Mouse (Mus musculus) WW6 (cell line): ENCODE data around the gene Slc20a1.

ENCODE experiments used
- DNase-seq: peaks from one replicate; pipeline ENCODE4 v3.0.0-alpha.2; 2013; ENCODE audit warnings: low read depth, low spot score

Gene Slc20a1

GRCm38 (mm10) chr2:129226296-129226851, 27.8 kb downstream of the Slc20a1 start:
- DNase-seq, result no peak

- DNase-seq, result no peak
Observed at GRCm38 (mm10) chr2:129227011-129227529, 28.5 kb downstream of the Slc20a1 start.

- DNase-seq, result no peak
Observed at GRCm38 (mm10) chr2:129227709-129228108, 29.1 kb downstream of the Slc20a1 start.

GRCm38 (mm10) chr2:129228571-129228970, 30.0 kb downstream of the Slc20a1 start:
- no peak for DNase-seq

- no peak for DNase-seq
Observed at GRCm38 (mm10) chr2:129229316-129229715, 30.8 kb downstream of the Slc20a1 start.

GRCm38 (mm10) chr2:129232023-129232422, 33.5 kb downstream of the Slc20a1 start:
- no peak for DNase-seq

- no peak for DNase-seq
Observed at GRCm38 (mm10) chr2:129232484-129232883, 33.9 kb downstream of the Slc20a1 start.

- no peak for DNase-seq
Observed at GRCm38 (mm10) chr2:129233218-129233617, 34.7 kb downstream of the Slc20a1 start.

- no peak for DNase-seq
Observed at GRCm38 (mm10) chr2:129233803-129234477, 35.4 kb downstream of the Slc20a1 start.

- DNase-seq, result no peak
Observed at GRCm38 (mm10) chr2:129234731-129235130, 36.2 kb downstream of the Slc20a1 start.

- no peak for DNase-seq
Observed at GRCm38 (mm10) chr2:129236526-129236925, 38.0 kb downstream of the Slc20a1 start.

GRCm38 (mm10) chr2:129240726-129241432, 42.3 kb downstream of the Slc20a1 start:
- no peak for DNase-seq

- no peak for DNase-seq
Observed at GRCm38 (mm10) chr2:129241845-129242833, 43.6 kb downstream of the Slc20a1 start.

GRCm38 (mm10) chr2:129243005-129243404, 44.4 kb downstream of the Slc20a1 start:
- DNase-seq, result no peak

GRCm38 (mm10) chr2:129243786-129244185, 45.2 kb downstream of the Slc20a1 start:
- no peak for DNase-seq

- DNase-seq, result no peak
Observed at GRCm38 (mm10) chr2:129244446-129245120, 46.0 kb downstream of the Slc20a1 start.

GRCm38 (mm10) chr2:129245618-129246017, 47.1 kb downstream of the Slc20a1 start:
- DNase-seq, result peak; percentile 78

GRCm38 (mm10) chr2:129246436-129246835, 47.9 kb downstream of the Slc20a1 start:
- no peak for DNase-seq

- no peak for DNase-seq
Observed at GRCm38 (mm10) chr2:129246924-129247323, 48.4 kb downstream of the Slc20a1 start.

GRCm38 (mm10) chr2:129247707-129248121, 49.1 kb downstream of the Slc20a1 start:
- DNase-seq, result no peak

- DNase-seq, result no peak
Observed at GRCm38 (mm10) chr2:129249321-129249720, 50.8 kb downstream of the Slc20a1 start.
